Mouse (Mus musculus): ENCODE measurements around the gene 1700029I15Rik. TPM values are rescaled to one million over a fixed set of nuclear protein-coding genes. Genes with fewer than 3 reads are reported as not detected.

1700029I15Rik gene
- total and polyA plus RNA-seq, 2 experiments from 2014 or later = 1.8 to 4.9 TPM

DNA sequence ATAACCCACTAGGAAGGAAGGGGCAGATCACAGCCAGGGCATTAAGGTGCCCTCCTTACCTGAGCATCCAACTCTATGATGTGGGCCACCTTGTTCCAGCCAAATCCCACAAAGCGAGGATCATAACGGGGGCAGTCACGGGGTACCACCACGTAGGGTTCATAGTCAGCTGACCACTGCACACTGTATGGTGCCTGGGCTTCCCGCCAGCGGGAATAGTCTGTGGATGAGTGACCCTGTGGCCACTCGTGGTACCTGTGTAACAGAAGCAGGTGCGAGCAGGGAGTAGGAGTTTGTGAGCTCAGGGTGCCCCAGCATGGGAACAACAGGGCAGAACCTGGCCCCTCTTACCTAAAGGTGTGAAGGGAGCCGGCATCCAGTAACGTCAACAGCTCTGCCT, 16.8 kb upstream of the 1700029I15Rik start:
- H3K27me3 ChIP-seq (ENCODE audit: insufficient read depth, low read length) = no peaks in the 10 kb centered on the region
- no peak for TF ChIP-seq CTCF (IDR thresholded peaks at IDR 0.05; ENCODE audit: low read depth)
- H3K4me2 ChIP-seq (ENCODE audit: low read depth, low read length) = no peak overlapping the region
- H3K9ac ChIP-seq (replicated peaks; ENCODE audit: low read length) = no peak overlapping the region
- H3K27ac ChIP-seq = no peak overlapping the region
- no peak for DNase-seq (ENCODE audit: low spot score)
- H3K9me3 ChIP-seq (ENCODE audit: low read length) = no peaks in the 10 kb centered on the region
- H3K36me3 ChIP-seq (ENCODE audit: insufficient read depth, low read length) = no peaks in the 10 kb centered on the region; the same call in 1 of the 2 replicates
- H3K4me1 ChIP-seq (ENCODE audit: insufficient read depth, low read length) = peaks cover 4% of the 10 kb centered on the region; the same call in 1 of the 2 replicates
- WGBS = 88% methylated on average over 10 of the region's 10 CpGs
- no peak overlapping the region for H3K4me3 ChIP-seq (ENCODE audit: low read length)
- no peak for ATAC-seq

GRCm38 (mm10) chr2:92367383-92368029, 14.8 kb upstream of the 1700029I15Rik start:
- no peak overlapping the region for H3K4me2 ChIP-seq (ENCODE audit: low read depth, low read length)
- no peaks in the 10 kb centered on the region for H3K27me3 ChIP-seq (ENCODE audit: insufficient read depth, low read length)
- no peak for TF ChIP-seq CTCF (IDR thresholded peaks at IDR 0.05; ENCODE audit: low read depth)
- ATAC-seq (no peak), DNase-seq (ENCODE audit: low spot score) (no peak)
- H3K9ac ChIP-seq (replicated peaks; ENCODE audit: low read length) = no peak overlapping the region
- WGBS = 44% methylated on average over 20 of the region's 20 CpGs
- no peak overlapping the region for H3K4me3 ChIP-seq (ENCODE audit: low read length)
- H3K9me3 ChIP-seq (ENCODE audit: low read length) = no peaks in the 10 kb centered on the region
- peaks cover 21% of the 10 kb centered on the region for H3K4me1 ChIP-seq (ENCODE audit: insufficient read depth, low read length)
- H3K27ac ChIP-seq = no peak overlapping the region
- no peaks in the 10 kb centered on the region; the same call in 1 of the 2 replicates for H3K36me3 ChIP-seq (ENCODE audit: insufficient read depth, low read length)

DNA sequence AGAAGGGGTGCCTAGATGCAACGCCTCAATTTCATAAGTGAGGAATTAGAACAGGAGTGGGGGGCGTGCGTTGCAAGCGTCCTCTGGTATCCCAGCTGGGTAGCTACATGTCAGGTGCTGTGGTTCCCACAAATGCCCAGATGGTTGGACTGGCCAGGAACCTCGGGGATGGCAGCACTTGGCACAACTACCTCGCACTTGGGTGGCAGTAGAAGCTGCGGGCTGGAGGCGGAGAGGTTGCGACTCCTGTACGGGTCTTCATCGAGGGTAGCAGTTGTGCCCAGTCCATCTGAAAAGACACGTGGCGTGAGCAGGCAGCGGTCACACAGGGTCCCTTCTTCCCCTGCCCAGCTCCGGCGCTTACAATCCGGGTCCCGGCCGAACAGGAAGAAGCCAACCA, 12.0 kb upstream of the 1700029I15Rik start:
- TF ChIP-seq CTCF (IDR thresholded peaks at IDR 0.05; ENCODE audit: low read depth) = no peak
- Histone ChIP-seq H3K27ac (no peak overlapping the region), H3K4me3 (ENCODE audit: low read length) (peak overlapping the region; percentile 13; the same call in 1 of the 2 replicates), H3K4me2 (ENCODE audit: low read depth, low read length) (peak overlapping the region; percentile 53), H3K36me3 (ENCODE audit: insufficient read depth, low read length) (no peaks in the 10 kb centered on the region), H3K27me3 (ENCODE audit: insufficient read depth, low read length) (no peaks in the 10 kb centered on the region), H3K4me1 (ENCODE audit: insufficient read depth, low read length) (peaks cover 21% of the 10 kb centered on the region), H3K9me3 (ENCODE audit: low read length) (no peaks in the 10 kb centered on the region), H3K9ac (replicated peaks; ENCODE audit: low read length) (0 out of 2 replicates have a peak overlapping the region, but pooled peaks have one; percentile 10)
- 14% methylated on average over 18 of the region's 19 CpGs for WGBS
- DNase-seq (ENCODE audit: low spot score) (no peak), ATAC-seq (no peak)

DNA sequence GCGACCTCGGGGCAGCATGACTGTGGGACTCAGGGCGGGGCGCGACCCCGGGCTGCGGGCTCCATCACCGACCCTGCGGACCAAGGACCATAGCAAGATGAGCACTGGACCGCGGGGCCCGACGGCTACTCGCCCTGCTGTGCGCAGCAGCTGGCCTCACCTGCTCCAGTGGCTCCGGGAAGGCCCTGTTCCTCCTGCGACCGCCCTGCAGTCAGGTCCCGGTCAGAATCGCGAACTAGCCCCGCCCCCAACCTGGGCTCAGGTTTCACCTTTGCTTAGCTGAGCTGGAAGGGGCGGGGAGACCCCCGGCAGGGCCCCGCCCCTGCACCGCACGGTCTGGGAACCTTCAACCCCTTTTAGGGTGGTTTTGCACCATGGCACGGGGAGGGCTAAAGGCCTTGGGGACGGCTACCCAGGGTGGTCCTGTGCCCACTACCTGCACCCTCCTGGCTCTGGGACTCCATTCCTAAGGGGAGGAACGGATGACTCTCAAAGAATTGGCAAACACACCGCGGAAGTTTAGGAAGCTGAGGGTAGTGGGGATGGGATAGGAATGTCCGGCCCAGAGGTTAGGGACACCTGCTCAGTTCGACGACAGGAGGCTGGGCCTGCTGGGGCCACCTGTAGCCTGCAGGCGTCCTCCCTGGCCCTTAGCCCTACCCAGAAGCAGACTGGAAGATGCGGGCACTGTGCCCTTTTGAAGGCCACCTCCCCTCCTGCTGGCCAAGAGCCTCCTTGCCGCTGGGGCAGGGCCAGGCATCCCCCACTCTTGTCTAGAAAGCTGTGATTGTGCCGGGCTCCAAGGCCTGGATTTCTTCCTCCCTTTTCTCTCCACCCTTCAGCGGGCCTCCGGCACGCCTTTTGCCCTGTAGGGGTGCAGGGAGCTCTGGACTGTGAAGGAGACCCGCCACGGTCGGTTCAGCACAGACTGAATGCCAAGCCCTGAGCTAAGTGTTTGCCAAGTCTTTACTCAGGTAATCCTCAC, 11.2 kb upstream of the 1700029I15Rik start:
- Histone ChIP-seq H3K36me3 (ENCODE audit: insufficient read depth, low read length) (no peaks in the 10 kb centered on the region), H3K9me3 (ENCODE audit: low read length) (no peaks in the 10 kb centered on the region), H3K9ac (replicated peaks; ENCODE audit: low read length) (0 out of 2 replicates have a peak overlapping the region, but pooled peaks have one; percentile 10), H3K4me2 (ENCODE audit: low read depth, low read length) (peak overlapping the region; percentile 53), H3K27ac (no peak overlapping the region), H3K4me1 (ENCODE audit: insufficient read depth, low read length) (peaks cover 25% of the 10 kb centered on the region), H3K27me3 (ENCODE audit: insufficient read depth, low read length) (no peaks in the 10 kb centered on the region), H3K4me3 (ENCODE audit: low read length) (peak overlapping the region; percentile 13; the same call in 1 of the 2 replicates)
- 4% methylated on average over 45 of the region's 45 CpGs for WGBS
- peak; percentile 10; the same call in 1 of the 2 replicates for TF ChIP-seq CTCF (IDR thresholded peaks at IDR 0.05; ENCODE audit: low read depth)
- DNase-seq (ENCODE audit: low spot score) = peak; percentile 31
- no peak for ATAC-seq

- Histone ChIP-seq H3K9ac (replicated peaks; ENCODE audit: low read length) (no peak overlapping the region), H3K9me3 (ENCODE audit: low read length) (no peaks in the 10 kb centered on the region), H3K36me3 (ENCODE audit: insufficient read depth, low read length) (no peaks in the 10 kb centered on the region), H3K4me3 (ENCODE audit: low read length) (no peak overlapping the region), H3K4me2 (ENCODE audit: low read depth, low read length) (no peak overlapping the region), H3K27ac (no peak overlapping the region), H3K4me1 (ENCODE audit: insufficient read depth, low read length) (peaks cover 29% of the 10 kb centered on the region), H3K27me3 (ENCODE audit: insufficient read depth, low read length) (no peaks in the 10 kb centered on the region)
- 13% methylated on average over 10 of the region's 10 CpGs for WGBS
- ATAC-seq (no peak), DNase-seq (ENCODE audit: low spot score) (peak; percentile 61)
- no peak for TF ChIP-seq CTCF (IDR thresholded peaks at IDR 0.05; ENCODE audit: low read depth)
These were observed 10.2 kb upstream of the 1700029I15Rik start for GRCm38 (mm10) chr2:92371971-92372690.

GRCm38 (mm10) chr2:92372767-92373436, 9.4 kb upstream of the 1700029I15Rik start:
- no peak overlapping the region for H3K4me2 ChIP-seq (ENCODE audit: low read depth, low read length)
- WGBS = 38% methylated on average over 9 of the region's 9 CpGs
- DNase-seq (ENCODE audit: low spot score) (peak; percentile 24), ATAC-seq (no peak)
- no peak for TF ChIP-seq CTCF (IDR thresholded peaks at IDR 0.05; ENCODE audit: low read depth)
- no peaks in the 10 kb centered on the region for H3K9me3 ChIP-seq (ENCODE audit: low read length)
- H3K36me3 ChIP-seq (ENCODE audit: insufficient read depth, low read length) = no peaks in the 10 kb centered on the region; the same call in 1 of the 2 replicates
- no peak overlapping the region for H3K4me3 ChIP-seq (ENCODE audit: low read length)
- peaks cover 29% of the 10 kb centered on the region for H3K4me1 ChIP-seq (ENCODE audit: insufficient read depth, low read length)
- no peaks in the 10 kb centered on the region for H3K27me3 ChIP-seq (ENCODE audit: insufficient read depth, low read length)
- H3K27ac ChIP-seq = no peak overlapping the region
- H3K9ac ChIP-seq (replicated peaks; ENCODE audit: low read length) = no peak overlapping the region
